Mouse (Mus musculus): ENCODE measurements around the gene Timm44. TPM values are rescaled to one million over a fixed set of nuclear protein-coding genes. Genes with fewer than 3 reads are reported as not detected.

Timm44 gene
- total RNA-seq, 2 experiments from 2014 or later = 128 to 140 TPM

GRCm38 (mm10) chr8:4265160-4265914 is 10.4 kb downstream of the Timm44 start:
- no peak for DNase-seq (ENCODE audit: low spot score in 2 of 2)

DNA sequence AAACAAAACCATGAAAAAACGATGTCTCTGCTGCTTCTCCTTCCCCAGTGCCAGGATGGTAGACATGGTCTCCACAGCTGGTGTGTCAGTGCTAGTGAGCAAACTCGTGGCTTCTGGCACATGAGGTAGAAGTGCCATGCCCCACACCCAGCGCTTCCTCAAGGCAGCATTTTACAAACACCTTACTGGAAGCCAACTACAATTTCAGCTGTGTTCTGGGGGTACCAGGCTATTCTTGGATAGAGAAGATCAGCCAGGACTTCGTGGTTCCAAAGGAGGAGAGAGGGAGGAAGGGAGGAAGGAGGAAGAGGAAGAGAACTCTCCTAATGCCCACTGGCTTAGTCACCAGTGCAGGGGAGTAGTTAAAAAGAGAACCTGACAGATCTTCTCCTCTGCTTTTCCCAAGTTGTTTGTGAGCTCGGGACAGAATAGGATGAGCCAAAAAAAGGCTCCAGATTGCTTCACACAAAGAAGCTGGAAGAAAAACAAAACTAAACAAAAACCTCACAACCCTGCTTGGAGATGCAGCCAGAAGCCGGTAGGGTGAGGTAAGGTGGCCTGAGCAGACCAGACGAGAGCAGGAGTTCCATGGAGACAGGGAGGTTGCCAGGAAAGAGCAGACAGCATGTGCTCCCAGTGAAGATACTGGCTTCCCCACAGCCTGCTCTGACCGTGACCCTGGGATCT is 12.5 kb downstream of the Timm44 start:
- no peak for DNase-seq (ENCODE audit: low spot score in 2 of 2)

GRCm38 (mm10) chr8:4259805-4260170 is 15.9 kb downstream of the Timm44 start:
- no peak for DNase-seq (ENCODE audit: low spot score in 2 of 2)

DNA sequence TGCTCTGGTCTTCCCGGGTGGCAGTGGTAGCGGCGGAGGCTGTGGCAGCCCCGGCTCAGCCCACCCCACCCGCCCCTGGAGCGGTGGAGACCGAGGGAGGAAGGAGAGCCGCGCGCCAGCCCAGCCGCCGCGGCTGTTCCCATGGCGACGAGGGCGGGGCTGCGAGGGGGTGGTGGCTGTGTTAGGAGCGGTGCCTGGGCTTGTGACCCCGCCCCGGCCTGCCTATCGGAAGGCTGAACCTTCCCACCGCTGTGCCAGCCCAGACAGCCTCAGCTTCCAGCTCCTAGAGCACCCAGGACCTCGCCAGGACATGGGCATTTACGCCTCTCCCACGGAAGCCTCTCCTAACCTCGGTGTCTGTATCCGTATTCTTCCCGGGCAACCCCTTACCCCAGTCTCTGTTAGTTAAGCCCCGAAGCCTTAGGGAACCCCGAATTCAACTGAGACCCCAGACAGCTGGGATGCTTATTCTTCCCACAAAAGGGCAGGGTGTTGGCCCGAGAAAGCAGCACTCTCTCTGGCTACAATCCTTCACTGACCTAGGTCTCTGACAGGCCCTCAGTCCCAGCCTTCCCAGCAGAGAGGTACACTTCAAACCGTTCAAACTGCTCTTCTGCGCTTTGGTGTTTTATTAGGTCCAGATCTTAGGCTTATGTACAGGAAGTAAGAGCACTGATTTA is 16.4 kb downstream of the Timm44 start, which contains the start of gene Ctxn1:
Gene Ctxn1, minus strand, starts transcription at position 150 of the 680 bp plus-strand sequence.
- peak; percentile 87 to 94 for DNase-seq (ENCODE audit: low spot score in 2 of 2)

- peak in 1 of 2 experiments; percentile 19 for DNase-seq (ENCODE audit: low spot score in 2 of 2)
Measured at GRCm38 (mm10) chr8:4258678-4259077, 17.0 kb downstream of the Timm44 start.

- peak; percentile 53 to 72 for DNase-seq (ENCODE audit: low spot score in 2 of 2)
Measured at GRCm38 (mm10) chr8:4258233-4258632, 17.5 kb downstream of the Timm44 start.

GRCm38 (mm10) chr8:4257350-4257749 is 18.4 kb downstream of the Timm44 start:
- no peak for DNase-seq (ENCODE audit: low spot score in 2 of 2)

- DNase-seq (ENCODE audit: low spot score in 2 of 2) = no peak
Measured at GRCm38 (mm10) chr8:4256911-4257310, 18.8 kb downstream of the Timm44 start.

DNA sequence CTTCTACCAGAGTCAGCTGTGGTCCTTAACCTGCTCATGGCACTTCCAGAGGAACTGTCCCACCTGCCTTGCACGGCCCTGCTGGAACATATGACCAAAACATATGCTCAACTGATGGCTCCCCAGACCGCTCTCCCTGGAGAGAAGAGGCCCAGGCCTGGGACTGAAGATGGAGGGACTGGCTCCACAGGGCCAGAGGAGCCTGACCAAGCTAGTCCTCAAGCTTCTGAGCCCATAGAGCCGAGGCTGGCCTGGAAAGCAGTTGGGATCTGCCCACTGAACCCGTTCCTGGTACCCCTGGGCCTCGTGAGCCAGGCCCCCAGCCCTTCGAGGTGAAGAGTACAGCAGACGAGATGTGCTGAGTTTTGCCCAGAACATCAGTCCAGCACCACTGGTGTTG is 20.2 kb downstream of the Timm44 start:
- DNase-seq (ENCODE audit: low spot score in 2 of 2) = peak in 1 of 2 experiments; percentile 2

DNA sequence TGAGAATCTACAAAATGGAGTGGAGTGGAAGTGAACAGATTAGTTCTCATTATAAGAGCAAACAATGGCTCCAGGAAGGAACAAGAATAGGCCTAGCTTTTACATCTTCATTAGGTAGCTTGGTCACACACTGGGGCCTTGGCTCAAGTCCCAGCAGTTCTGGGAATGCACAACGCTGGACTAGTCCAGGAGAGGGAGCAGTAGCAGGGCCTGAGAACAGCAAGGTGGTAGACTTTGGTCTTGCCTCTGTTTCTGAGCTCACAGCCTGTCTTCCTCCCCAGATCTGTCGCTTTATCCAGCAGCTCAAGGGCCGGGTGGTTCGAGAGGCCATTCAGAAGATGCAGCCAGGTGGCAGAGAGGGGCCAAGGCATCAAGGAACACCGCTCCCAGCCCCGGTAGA is 21.7 kb downstream of the Timm44 start:
- no peak for DNase-seq (ENCODE audit: low spot score in 2 of 2)

GRCm38 (mm10) chr8:4252934-4253841 is 22.5 kb downstream of the Timm44 start, which contains the start of gene Snapc2:
Snapc2 (plus strand) TSS chr8:4253080.
- peak; percentile 90 to 92 for DNase-seq (ENCODE audit: low spot score in 2 of 2)

- DNase-seq (ENCODE audit: low spot score in 2 of 2) = no peak
Measured at GRCm38 (mm10) chr8:4252116-4252760, 23.5 kb downstream of the Timm44 start.

DNA sequence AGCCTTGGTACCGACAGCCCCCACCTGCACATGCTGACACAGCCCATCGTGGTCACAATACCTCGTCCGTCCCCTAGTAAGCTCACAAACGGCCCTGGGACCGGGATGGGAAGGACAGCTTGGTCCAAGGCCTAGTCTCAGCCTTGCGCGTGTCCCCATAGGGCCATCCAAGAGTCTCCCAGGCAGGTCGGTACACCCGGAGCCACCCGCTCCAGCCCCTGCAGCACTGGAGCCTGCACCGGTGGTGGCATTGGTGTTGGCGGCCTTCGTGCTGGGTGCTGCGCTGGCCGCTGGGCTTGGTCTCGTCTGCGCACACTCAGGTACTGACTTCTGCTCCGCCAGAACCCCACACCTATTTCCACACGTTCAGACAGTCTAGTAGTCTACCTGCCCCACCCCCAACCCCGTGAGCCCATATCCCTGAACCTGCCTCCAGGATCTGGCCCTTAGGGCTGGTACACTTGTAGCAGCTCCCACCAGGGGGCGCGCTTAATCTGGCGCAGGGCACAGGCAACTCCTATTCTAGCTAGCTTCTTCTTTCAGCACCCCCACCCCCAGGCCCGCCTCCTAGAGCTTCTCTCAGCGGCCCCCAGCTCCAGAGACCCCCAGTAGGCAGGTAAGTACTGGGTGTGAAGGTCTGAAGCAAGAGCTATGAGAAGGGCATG is 25.3 kb downstream of the Timm44 start:
- DNase-seq (ENCODE audit: low spot score in 2 of 2) = peak; percentile 70 to 76

DNA sequence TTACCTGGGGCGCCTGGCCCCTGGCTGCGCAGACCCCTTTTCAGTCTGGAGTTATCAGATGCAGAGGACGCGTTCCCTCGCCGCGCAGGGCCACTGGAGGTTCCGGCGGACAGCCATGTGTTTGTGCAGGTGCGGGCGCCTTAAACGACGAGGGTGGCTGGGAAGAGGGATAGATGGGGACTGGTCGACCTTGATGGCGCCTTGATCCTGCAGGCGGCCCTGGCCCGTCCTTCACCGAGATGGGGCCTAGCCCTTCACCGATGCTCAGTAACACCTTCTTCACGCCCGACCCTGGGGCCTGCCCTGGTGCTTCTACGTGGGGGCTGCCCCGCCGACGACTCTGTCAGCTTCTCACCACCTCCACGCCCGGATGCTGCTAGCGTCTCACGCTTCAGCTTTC is 26.5 kb downstream of the Timm44 start:
- peak in 1 of 2 experiments; percentile 45 for DNase-seq (ENCODE audit: low spot score in 2 of 2)

- no peak for DNase-seq (ENCODE audit: low spot score in 2 of 2)
Measured at GRCm38 (mm10) chr8:4247951-4248540, 27.7 kb downstream of the Timm44 start, which contains the start of gene Tgfbr3l. Tgfbr3l (plus strand) TSS chr8:4248214.

DNA sequence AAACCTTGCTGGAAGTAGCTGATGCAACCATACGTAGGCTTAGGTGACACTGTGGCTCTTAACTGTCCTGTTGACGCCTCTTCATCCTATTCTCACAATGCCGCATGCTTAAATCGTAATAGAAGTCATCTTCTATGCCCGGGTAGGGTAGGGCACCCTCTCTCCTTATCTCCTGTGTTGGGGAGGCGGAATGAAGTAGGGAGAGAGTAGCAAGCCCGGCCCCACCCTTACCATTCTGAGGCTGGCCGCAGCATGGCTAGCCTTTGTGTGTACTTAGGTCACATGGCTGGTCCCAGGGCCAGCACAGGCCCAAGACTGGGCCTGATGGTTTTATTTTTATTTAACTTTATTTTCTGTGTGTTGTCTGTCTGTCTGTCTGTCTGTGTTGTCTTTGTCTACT is 28.5 kb downstream of the Timm44 start:
- DNase-seq (ENCODE audit: low spot score in 2 of 2) = no peak

- DNase-seq (ENCODE audit: low spot score in 2 of 2) = no peak
Measured at GRCm38 (mm10) chr8:4245737-4246136, 30.0 kb downstream of the Timm44 start.

DNA sequence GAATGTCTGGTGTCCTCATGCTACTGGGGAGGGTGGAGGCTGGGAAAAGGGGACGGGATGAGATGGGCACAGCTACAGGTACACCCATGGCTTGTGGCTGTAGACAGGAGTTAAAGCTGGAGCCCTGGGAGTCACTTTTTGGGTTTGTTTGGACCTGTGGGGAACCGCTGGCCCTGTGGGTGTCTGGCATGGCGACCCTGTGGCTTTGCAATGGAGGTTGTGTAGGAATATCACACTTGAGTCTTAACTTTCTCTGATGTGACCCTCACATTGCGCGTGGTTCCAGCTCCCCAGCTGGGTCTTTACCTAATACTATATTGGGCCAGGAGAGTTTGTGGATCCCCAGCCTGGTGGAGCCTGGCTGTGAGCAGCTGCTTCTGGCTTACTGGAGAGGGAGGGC is 30.7 kb downstream of the Timm44 start:
- no peak for DNase-seq (ENCODE audit: low spot score in 2 of 2)

- no peak for DNase-seq (ENCODE audit: low spot score in 2 of 2)
Measured at GRCm38 (mm10) chr8:4239193-4239890, 36.4 kb downstream of the Timm44 start.

Data from adrenal gland, postnatal 4 days (tissue).